Mouse (Mus musculus): ENCODE measurements around the gene Pkn1.

DNA sequence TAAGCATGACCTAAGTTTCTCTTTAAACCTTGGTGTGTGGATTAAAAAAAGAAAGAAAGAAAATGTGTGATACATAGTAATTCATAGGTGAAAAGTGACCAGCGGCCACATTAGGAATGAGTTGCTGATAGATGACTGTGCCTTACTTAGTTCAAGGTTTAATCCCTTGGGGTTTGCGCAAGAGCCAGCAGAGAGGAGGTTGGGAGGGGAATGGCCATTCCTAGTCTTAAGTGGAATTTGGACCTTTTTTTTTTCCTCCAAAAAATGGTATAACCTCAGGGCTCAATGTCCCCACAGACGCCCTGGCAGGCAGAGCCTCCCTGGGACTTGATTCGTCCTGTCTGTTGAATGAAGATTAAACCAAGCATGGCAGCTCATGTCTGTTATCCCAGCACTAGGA, 45.1 kb upstream of the Pkn1 start:
- no peak for TF ChIP-seq CTCF (IDR thresholded peaks at IDR 0.05; ENCODE audit: low read depth, low read length)
- no peak for TF ChIP-seq GATA1 (IDR thresholded peaks at IDR 0.05; ENCODE audit: borderline replicate concordance, low read length)
